Mouse (Mus musculus) CD8-positive naive resting alpha-beta T cell, adult 57 days (primary cell): ENCODE data around the gene Eif2ak3. TPM values are rescaled to one million over a fixed set of nuclear protein-coding genes. Genes with fewer than 3 reads are reported as not detected.

Experiments
- total RNA-seq: library from RNA; stranded (reverse); gene quantifications from one replicate; pipeline ENCODE4 v1.2.4, GENCODE M21; 2023

The Eif2ak3 gene
- 109 TPM for total RNA-seq

DNA sequence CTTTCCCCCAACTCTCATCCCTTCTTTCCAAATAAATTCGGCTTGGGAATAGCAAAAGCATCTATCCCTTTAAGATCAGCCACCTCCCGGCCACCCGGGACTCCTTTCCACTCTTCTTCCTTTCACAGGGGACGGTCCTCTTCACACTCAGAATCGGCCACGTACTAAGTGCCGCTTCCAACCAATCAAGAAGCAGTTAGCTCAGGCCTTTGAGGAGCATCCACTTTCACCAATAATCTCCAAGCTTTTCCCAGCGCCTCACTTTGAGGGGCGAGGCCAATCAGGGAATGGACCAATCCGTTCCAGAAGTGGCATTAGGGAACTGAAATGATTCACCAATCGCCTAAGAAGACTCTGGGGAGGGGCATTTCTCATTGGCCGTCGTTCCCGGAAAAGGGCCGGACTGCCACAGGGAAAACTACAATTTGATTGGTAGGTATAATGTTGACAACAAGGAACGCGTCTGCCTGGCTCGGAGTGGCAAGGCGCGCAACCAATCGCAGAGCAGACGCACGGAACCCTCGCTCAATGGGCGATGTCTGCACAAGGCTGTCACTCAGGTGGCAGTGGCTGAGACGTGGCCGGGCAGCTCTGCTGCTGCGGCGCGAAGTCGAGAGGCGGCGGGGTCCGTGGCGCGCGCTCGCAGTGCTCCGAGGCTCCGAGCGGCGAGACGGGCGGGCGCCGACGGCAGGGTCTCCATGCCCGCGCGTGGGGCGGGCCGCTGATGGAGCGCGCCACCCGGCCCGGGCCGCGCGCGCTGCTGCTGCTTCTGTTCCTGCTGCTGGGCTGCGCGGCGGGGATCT is at the start of gene Eif2ak3:
Gene Eif2ak3, plus strand, starts transcription at position 514 of the 803 bp plus-strand sequence.

DNA sequence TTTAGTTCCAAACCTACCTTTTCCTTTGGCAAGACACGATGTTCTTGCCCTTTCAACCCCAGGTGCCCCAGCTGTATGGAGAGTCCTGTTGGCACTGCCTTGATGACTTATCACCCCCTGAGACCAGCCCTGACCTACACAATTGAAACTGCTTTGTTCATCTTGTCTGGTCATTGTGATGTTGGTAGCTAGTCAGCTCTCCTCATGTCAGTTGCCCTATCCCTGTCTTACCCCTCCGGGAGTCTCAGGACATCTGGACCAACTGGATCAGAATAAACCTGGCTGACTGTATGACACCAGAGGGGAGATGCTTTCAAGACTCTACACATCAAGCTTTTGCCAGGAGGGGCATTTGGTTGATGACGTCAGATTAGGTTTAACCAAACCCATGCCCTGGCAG is 74.5 kb downstream of the Eif2ak3 start, which contains the start of gene Tex37:
Gene Tex37, minus strand, starts transcription at position 101 of the 400 bp plus-strand sequence.

Other genes starting within 250 kb of the Eif2ak3 start
- 26.0 TPM for gene Rpia, start 52.3 kb upstream of the Eif2ak3 start, total RNA-seq
- not detected for gene Tex37, start 74.4 kb downstream of the Eif2ak3 start, total RNA-seq
- not detected for gene Foxi3, start 112.0 kb downstream of the Eif2ak3 start, total RNA-seq